Mouse (Mus musculus) kidney, postnatal 25 days (tissue): Measurements from ENCODE around the gene Zfp28.
A peak's percentile ranks its signal among the peaks of the same experiment; 100 is the strongest.

Source experiments
- DNase-seq, 2 experiments: peaks; one replicate each; pipeline ENCODE4 v3.0.0; 2021; ENCODE audit warnings: mixed read lengths in 2 of 2

The Zfp28 gene

DNA sequence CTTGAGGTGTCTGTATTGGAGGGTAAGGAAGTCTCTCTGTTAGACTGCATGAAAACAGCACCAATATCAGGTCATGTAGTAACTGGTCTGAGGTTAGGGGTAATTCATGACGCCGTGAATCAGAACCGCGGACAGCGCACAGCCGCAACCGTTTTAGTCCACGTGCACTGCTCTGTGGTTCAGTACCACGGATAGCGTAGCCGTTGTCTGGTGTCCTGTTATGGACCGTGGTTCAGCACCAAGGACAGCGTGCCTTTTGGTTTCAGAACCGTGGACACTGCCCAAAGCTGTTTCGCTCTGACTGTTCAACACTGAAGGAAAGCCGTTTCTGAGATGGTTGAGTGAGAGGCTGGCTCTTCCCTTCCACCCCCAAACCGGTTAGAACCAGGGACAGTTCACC, 26.9 kb downstream of the Zfp28 start, which contains the start of gene Gm20715:
TSS of gene Gm20715 (plus strand) at position 235 of the 400 bp plus-strand sequence.
- DNase-seq, result peak; percentile 96 to 100

DNA sequence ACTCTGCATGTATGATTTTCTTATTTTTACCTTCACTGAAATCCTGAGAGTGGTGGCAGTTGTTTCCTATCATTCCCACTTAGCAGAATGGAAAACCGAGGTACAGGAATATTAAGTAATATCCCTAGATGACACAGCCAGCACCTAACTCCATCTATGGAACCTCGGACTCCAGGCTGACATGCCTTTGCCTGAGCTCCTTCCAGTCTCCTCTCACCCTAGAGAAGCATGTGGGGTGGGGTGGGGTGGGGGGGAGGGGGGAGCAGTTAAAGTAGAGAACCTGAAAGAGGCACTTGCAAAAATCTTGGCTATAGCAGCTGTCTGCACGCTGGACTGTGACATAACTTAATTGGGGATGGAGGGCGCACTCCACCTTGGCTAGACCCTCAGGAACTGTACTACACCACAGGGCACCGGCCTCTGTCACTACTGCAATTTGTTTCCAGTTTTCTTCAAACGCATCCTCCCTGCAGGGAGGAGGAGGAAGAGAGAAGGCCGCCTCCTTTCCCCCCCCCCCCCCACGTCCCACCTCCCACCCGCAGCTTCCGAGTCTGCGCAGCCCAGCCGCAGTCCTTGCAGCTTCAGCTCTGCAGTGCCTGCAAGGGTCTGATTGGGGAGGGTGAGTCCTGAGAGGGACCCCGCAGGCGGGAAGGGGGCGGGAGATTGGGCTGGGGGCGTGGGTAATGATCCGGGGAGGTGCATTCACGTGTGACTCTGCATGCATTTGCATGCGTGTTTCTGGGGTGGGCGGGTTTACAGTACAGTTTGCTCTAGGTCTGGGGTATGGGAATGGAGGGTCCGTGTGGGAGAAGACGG, 31.7 kb downstream of the Zfp28 start:
- DNase-seq, result no peak

- DNase-seq, result no peak
These were observed 32.3 kb downstream of the Zfp28 start for GRCm38 (mm10) chr7:6415442-6415787.

- no peak for DNase-seq
These were observed 36.8 kb downstream of the Zfp28 start for GRCm38 (mm10) chr7:6419894-6420293.

DNA sequence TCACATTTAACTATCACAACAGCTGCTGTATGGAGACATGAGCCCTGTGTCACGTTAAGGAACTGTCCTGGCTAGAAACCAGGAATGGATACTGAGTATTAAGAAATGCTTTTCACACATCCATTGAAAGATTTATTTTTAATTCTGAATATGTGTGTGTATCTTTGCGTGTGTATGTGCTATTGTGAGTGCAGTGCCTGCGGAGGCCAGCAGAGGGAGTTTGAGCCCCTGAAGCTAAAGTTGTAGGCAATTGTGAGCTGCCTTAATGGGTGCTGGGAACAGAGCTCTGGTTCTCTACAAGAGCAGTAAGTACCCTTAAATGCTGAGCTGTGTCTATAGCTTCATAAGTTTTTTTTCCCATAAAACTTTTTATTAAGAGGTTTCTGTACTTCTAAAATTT, 46.3 kb downstream of the Zfp28 start:
- no peak for DNase-seq

- DNase-seq, result peak in 1 of 2 experiments; percentile 57
These were observed 47.2 kb downstream of the Zfp28 start for GRCm38 (mm10) chr7:6430342-6430741.

- DNase-seq, result no peak
These were observed 55.3 kb downstream of the Zfp28 start, which contains the start of gene Olfr1344 for GRCm38 (mm10) chr7:6438388-6438787. Olfr1344 (plus strand) TSS chr7:6438688.

- DNase-seq, result no peak
These were observed 58.1 kb downstream of the Zfp28 start for GRCm38 (mm10) chr7:6441173-6441572.
